Mouse (Mus musculus) spleen, adult 2 months (tissue): ENCODE data around the gene Sptan1.

Experiments used
- CTCF ChIP-seq: fragments of 200-500 bp; IDR thresholded peaks from 2 replicates; pipeline ENCODE4 v1.5.1; 2011; ENCODE audit warnings: mild to moderate bottlenecking, inconsistent platforms; ENCODE audit not compliant: insufficient read depth, insufficient read length, insufficient replicate concordance; ENCODE audit errors: extremely low read depth
- POLR2A ChIP-seq: fragments of 200-500 bp; IDR thresholded peaks from 2 replicates; pipeline ENCODE4 v1.6.1; 2011; ENCODE audit warnings: low read depth, low read length, inconsistent platforms

DNA sequence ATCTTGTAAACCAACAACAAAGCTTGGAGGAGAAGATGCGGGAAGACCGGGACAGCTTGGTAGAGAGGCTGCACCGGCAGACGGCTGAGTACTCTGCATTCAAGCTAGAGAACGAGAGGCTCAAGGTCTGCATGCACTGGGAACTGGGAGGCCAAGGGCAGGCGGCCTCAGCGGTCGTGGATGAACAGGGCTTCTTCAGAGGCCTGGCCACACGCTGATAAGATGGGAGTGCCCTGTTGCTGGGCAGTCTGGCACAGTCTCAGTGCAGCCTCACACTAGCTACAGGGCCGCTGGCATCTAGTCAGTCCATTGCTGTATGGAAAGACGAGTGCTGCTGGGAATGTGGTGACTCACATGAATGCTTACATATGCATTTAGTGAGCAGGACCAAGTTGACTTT is 47.7 kb upstream of the Sptan1 start:
- TF ChIP-seq POLR2A = no peak
- no peak for TF ChIP-seq CTCF
